Mouse (Mus musculus): ENCODE results near the gene Fam183b. TPM values are rescaled to one million over a fixed set of nuclear protein-coding genes. Genes with fewer than 3 reads are reported as not detected.

The Fam183b gene
- polyA plus RNA-seq (2015; fragmentation: Nextera tagmentation; extraction: Ambion mirVana) = 15.4 and 16.6 TPM in 2 replicates

GRCm38 (mm10) chr11:58801558-58802228 lies at the start of gene Fam183b:
Gene Fam183b (minus strand): TSS chr11:58801960.

GRCm38 (mm10) chr11:58846919-58847461 lies 45.2 kb upstream of the Fam183b start, which contains the start of gene Gm12258:
Gene Gm12258 (plus strand): TSS chr11:58847158.

GRCm38 (mm10) chr11:58838951-58839350 lies 37.2 kb upstream of the Fam183b start, which contains the start of gene Olfr311:
Gene Olfr311 (plus strand): TSS chr11:58839251.

GRCm38 (mm10) chr11:58828937-58829336 lies 27.2 kb upstream of the Fam183b start, which contains the start of gene Olfr312:
Gene Olfr312 (plus strand): TSS chr11:58829237.

GRCm38 (mm10) chr11:58814700-58815099 lies 12.9 kb upstream of the Fam183b start, which contains the start of gene Olfr313:
Gene Olfr313 (plus strand): TSS chr11:58815000.

GRCm38 (mm10) chr11:58782480-58783089 lies 19.2 kb downstream of the Fam183b start, which contains the start of gene Olfr314:
Gene Olfr314 (plus strand): TSS chr11:58782952.

GRCm38 (mm10) chr11:58772888-58773287 lies 28.9 kb downstream of the Fam183b start, which contains the start of gene Olfr315:
Gene Olfr315 (plus strand): TSS chr11:58773188.

GRCm38 (mm10) chr11:58752434-58752833 lies 49.3 kb downstream of the Fam183b start, which contains the start of gene Olfr316:
Gene Olfr316 (plus strand): TSS chr11:58752734.

Other genes with a start within 250 kb of the Fam183b start
- 0.12 and 0.18 TPM in 2 replicates for gene Olfr328, start 246.3 kb downstream of the Fam183b start, polyA plus RNA-seq (2015; fragmentation: Nextera tagmentation; extraction: Ambion mirVana)
- 0.09 and 0.23 TPM in 2 replicates for gene Olfr224, start 231.4 kb downstream of the Fam183b start, polyA plus RNA-seq (2015; fragmentation: Nextera tagmentation; extraction: Ambion mirVana)
- not detected in 2 replicates for gene Olfr325, start 224.2 kb downstream of the Fam183b start, polyA plus RNA-seq (2015; fragmentation: Nextera tagmentation; extraction: Ambion mirVana)
- 0.21 and 0.41 TPM in 2 replicates for gene Olfr324, start 206.8 kb downstream of the Fam183b start, polyA plus RNA-seq (2015; fragmentation: Nextera tagmentation; extraction: Ambion mirVana)
- not detected in 2 replicates for gene 2210407C18Rik, start 185.9 kb downstream of the Fam183b start, polyA plus RNA-seq (2015; fragmentation: Nextera tagmentation; extraction: Ambion mirVana)
- not detected in 2 replicates for gene Olfr323, start 171.5 kb downstream of the Fam183b start, polyA plus RNA-seq (2015; fragmentation: Nextera tagmentation; extraction: Ambion mirVana)
- 0.46 and 0.47 TPM in 2 replicates for gene Trim58, start 161.5 kb downstream of the Fam183b start, polyA plus RNA-seq (2015; fragmentation: Nextera tagmentation; extraction: Ambion mirVana)
- gene Olfr322, start 143.2 kb downstream of the Fam183b start, polyA plus RNA-seq (2015; fragmentation: Nextera tagmentation; extraction: Ambion mirVana) = not detected in 2 replicates
- gene Olfr320, start 120.9 kb downstream of the Fam183b start, polyA plus RNA-seq (2015; fragmentation: Nextera tagmentation; extraction: Ambion mirVana) = not detected in 2 replicates
- gene Olfr319, start 102.8 kb downstream of the Fam183b start, polyA plus RNA-seq (2015; fragmentation: Nextera tagmentation; extraction: Ambion mirVana) = not detected in 2 replicates
- not detected in 2 replicates for gene Olfr318, start 77.9 kb downstream of the Fam183b start, polyA plus RNA-seq (2015; fragmentation: Nextera tagmentation; extraction: Ambion mirVana)
- not detected in 2 replicates for gene Olfr317, start 62.7 kb downstream of the Fam183b start, polyA plus RNA-seq (2015; fragmentation: Nextera tagmentation; extraction: Ambion mirVana)
- not detected in 2 replicates for gene Olfr316, start 49.2 kb downstream of the Fam183b start, polyA plus RNA-seq (2015; fragmentation: Nextera tagmentation; extraction: Ambion mirVana)
- gene Olfr315, start 28.8 kb downstream of the Fam183b start, polyA plus RNA-seq (2015; fragmentation: Nextera tagmentation; extraction: Ambion mirVana) = not detected in 2 replicates
- gene Olfr314, start 19.0 kb downstream of the Fam183b start, polyA plus RNA-seq (2015; fragmentation: Nextera tagmentation; extraction: Ambion mirVana) = not detected in 2 replicates
- not detected in 2 replicates for gene Olfr313, start 13.0 kb upstream of the Fam183b start, polyA plus RNA-seq (2015; fragmentation: Nextera tagmentation; extraction: Ambion mirVana)
- gene Olfr312, start 27.3 kb upstream of the Fam183b start, polyA plus RNA-seq (2015; fragmentation: Nextera tagmentation; extraction: Ambion mirVana) = not detected in 2 replicates
- gene Olfr311, start 37.3 kb upstream of the Fam183b start, polyA plus RNA-seq (2015; fragmentation: Nextera tagmentation; extraction: Ambion mirVana) = not detected in 2 replicates
- 10.6 and 13.8 TPM in 2 replicates for gene Gm12258, start 45.2 kb upstream of the Fam183b start, polyA plus RNA-seq (2015; fragmentation: Nextera tagmentation; extraction: Ambion mirVana)
- gene 2810021J22Rik, start 65.3 kb upstream of the Fam183b start, polyA plus RNA-seq (2015; fragmentation: Nextera tagmentation; extraction: Ambion mirVana) = 8.7 and 8.9 TPM in 2 replicates
- 4.1 and 5.5 TPM in 2 replicates for gene Zfp39, start 102.3 kb upstream of the Fam183b start, polyA plus RNA-seq (2015; fragmentation: Nextera tagmentation; extraction: Ambion mirVana)
- gene Btnl10, start 115.9 kb upstream of the Fam183b start, polyA plus RNA-seq (2015; fragmentation: Nextera tagmentation; extraction: Ambion mirVana) = not detected in 2 replicates
- 689 and 707 TPM in 2 replicates for gene Rnf187, start 137.0 kb upstream of the Fam183b start, polyA plus RNA-seq (2015; fragmentation: Nextera tagmentation; extraction: Ambion mirVana)
- gene Hist3h2ba, start 147.0 kb upstream of the Fam183b start, polyA plus RNA-seq (2015; fragmentation: Nextera tagmentation; extraction: Ambion mirVana) = 79.4 and 87.2 TPM in 2 replicates
- gene Hist3h2a, start 152.7 kb upstream of the Fam183b start, polyA plus RNA-seq (2015; fragmentation: Nextera tagmentation; extraction: Ambion mirVana) = 40.8 and 43.4 TPM in 2 replicates
- 0.48 and 0.62 TPM in 2 replicates for gene Trim17, start 152.7 kb upstream of the Fam183b start, polyA plus RNA-seq (2015; fragmentation: Nextera tagmentation; extraction: Ambion mirVana)
- gene Trim11, start 176.1 kb upstream of the Fam183b start, polyA plus RNA-seq (2015; fragmentation: Nextera tagmentation; extraction: Ambion mirVana) = 16.3 and 17.6 TPM in 2 replicates

All from neural tube, postnatal 0 days (tissue).